Mouse (Mus musculus) spleen, adult 2 months (tissue): Measurements from ENCODE around the gene Psmc3. TPM values are rescaled to one million over a fixed set of nuclear protein-coding genes. Genes with fewer than 3 reads are reported as not detected.
"Not testable (repeated sequence)": the region's sequence is repeated elsewhere in the genome, so short reads cannot be mapped to it uniquely, and the experiment has no call there.

ENCODE experiments used
- DNase-seq, 2 experiments: peaks; one replicate each; pipeline versions ENCODE4 v3.0.0 to v3.0.0-alpha.2; 2012 to 2021; ENCODE audit warnings: low spot score in 2 of 2, low read depth in 1 of 2
- H3K27ac ChIP-seq: fragments of 200-500 bp; 2 replicates; pipeline ENCODE4 v1.5.1; 2012; ENCODE audit warnings: low read length, inconsistent platforms; ENCODE audit not compliant: insufficient read depth
- H3K27me3 ChIP-seq: fragments of 200-500 bp; 2 replicates; pipeline ENCODE4 v1.6.1; 2012; ENCODE audit warnings: mild to moderate bottlenecking, moderate library complexity, low read length, inconsistent platforms; ENCODE audit not compliant: control insufficient read depth, insufficient read depth
- H3K36me3 ChIP-seq: fragments of 200-500 bp; 2 replicates; pipeline ENCODE4 v1.6.1; 2012; ENCODE audit warnings: mild to moderate bottlenecking, low read length, inconsistent platforms; ENCODE audit not compliant: control insufficient read depth, insufficient read depth
- H3K4me1 ChIP-seq: fragments of 200-500 bp; 2 replicates; pipeline ENCODE4 v1.6.1; 2011; ENCODE audit warnings: inconsistent platforms; ENCODE audit not compliant: control insufficient read depth, insufficient read depth, insufficient read length
- H3K4me3 ChIP-seq: fragments of 200-500 bp; 2 replicates; pipeline ENCODE4 v1.5.1; 2011; ENCODE audit warnings: mild to moderate bottlenecking, inconsistent platforms; ENCODE audit not compliant: insufficient read depth, insufficient read length; ENCODE audit errors: extremely low read depth
- CTCF ChIP-seq: fragments of 200-500 bp; IDR thresholded peaks from 2 replicates; pipeline ENCODE4 v1.5.1; 2011; ENCODE audit warnings: mild to moderate bottlenecking, inconsistent platforms; ENCODE audit not compliant: insufficient read depth, insufficient read length, insufficient replicate concordance; ENCODE audit errors: extremely low read depth
- POLR2A ChIP-seq: fragments of 200-500 bp; IDR thresholded peaks from 2 replicates; pipeline ENCODE4 v1.6.1; 2011; ENCODE audit warnings: low read depth, low read length, inconsistent platforms
- WGBS: fragments of 180-500 bp; shearing (Covaris S2); methylation state at CpG from one replicate; pipeline ENCODE4 v1.1.7; 2018; 5-methylcytosine and 5-hydroxymethylcytosine counted together
- polyA plus RNA-seq: library from polyadenylated mRNA; depleted of rRNA; stranded (reverse); fragments of >200 nt; gene quantifications from 2 replicates; pipeline ENCODE4 v1.2.3, GENCODE M21; 2012; rRNA removed

The Psmc3 gene
- polyA plus RNA-seq, 1 experiment = 37.0 TPM

DNA sequence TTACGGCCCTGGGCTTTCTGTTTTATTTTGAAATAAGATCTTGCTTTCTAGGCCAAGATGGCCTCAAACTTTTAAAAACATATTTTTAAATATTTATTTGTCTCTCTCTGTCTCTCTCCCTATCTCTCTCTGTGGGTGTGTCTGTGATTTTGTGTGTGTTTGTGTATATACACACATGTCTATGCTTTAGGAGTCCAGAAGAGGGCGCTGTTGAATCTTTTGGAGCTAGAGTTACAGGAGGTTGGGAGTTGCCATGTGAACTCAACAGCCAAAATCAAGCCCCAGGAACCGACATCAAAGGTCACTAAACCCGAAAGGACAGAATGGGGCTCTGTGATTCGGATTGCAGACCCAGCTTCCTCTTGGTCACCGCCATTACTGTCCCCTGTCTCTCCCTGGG, 56.6 kb downstream of the Psmc3 start:
- 89% methylated on average over 6 of the region's 6 CpGs for WGBS

GRCm38 (mm10) chr2:91111832-91112231, 58.0 kb downstream of the Psmc3 start:
- not testable (repeated sequence) for DNase-seq, H3K27ac ChIP-seq, H3K4me3 ChIP-seq, H3K4me1 ChIP-seq, H3K27me3 ChIP-seq
- WGBS = 92% methylated on average over 3 of the region's 3 CpGs
- H3K36me3 ChIP-seq = peaks cover 30% of the 10 kb centered on the region

More for the DNA sequence above, 56.6 kb downstream of the Psmc3 start:
- no peak for TF ChIP-seq POLR2A
- TF ChIP-seq CTCF = no peak
- no peak overlapping the region for H3K4me3 ChIP-seq
- DNase-seq = no peak
- H3K4me1 ChIP-seq = no peaks in the 10 kb centered on the region
- H3K27me3 ChIP-seq = no peaks in the 10 kb centered on the region
- peaks cover 27% of the 10 kb centered on the region for H3K36me3 ChIP-seq
- H3K27ac ChIP-seq = no peak overlapping the region

DNA sequence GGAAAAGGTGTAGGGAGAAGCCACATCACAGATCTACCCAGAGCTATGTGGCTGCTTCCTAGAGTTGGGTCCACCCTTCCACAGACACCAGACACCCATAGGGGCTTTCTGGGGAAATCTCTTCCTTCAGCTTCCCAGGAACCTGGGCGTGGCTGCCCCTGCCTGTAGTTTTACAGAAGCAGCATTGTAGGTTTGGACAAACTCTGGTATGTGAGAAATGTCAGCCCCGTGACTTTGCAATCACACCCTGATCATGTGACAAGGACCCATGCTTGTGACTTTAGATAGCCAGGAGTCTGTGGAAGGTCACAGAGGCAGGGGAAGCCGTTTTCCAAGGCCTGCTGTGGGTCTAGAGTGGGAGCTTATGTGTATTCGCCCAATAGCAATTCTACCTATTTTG, 58.7 kb downstream of the Psmc3 start:
- peaks cover 30% of the 10 kb centered on the region for H3K36me3 ChIP-seq
- H3K4me1 ChIP-seq = no peaks in the 10 kb centered on the region
- WGBS = 78% methylated on average over 4 of the region's 4 CpGs
- TF ChIP-seq POLR2A (no peak), CTCF (no peak)
- H3K27me3 ChIP-seq = no peaks in the 10 kb centered on the region
- H3K4me3 ChIP-seq = no peak overlapping the region
- no peak for DNase-seq
- H3K27ac ChIP-seq = no peak overlapping the region

DNA sequence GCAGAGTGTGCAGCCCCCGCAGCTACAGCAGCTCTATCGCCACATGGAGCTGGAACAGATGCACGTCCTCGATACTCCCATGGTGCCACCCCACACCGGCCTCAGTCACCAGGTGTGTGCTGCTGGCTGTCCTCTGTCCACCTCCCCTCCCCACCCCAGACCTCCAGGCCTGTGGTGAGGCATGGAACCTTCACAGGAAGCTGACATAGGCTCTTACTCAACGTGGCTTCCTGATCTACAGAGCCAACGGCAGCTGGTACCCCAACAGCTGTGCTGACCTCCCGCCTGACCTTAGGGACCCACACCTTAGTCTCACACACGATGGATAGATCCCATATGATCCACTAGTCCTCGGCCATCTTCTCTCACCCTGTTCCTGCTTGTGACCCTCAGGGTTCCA, 59.5 kb downstream of the Psmc3 start:
- H3K4me1 ChIP-seq = no peaks in the 10 kb centered on the region
- WGBS = 47% methylated on average over 10 of the region's 10 CpGs
- no peak overlapping the region for H3K4me3 ChIP-seq
- DNase-seq = no peak
- H3K27ac ChIP-seq = no peak overlapping the region
- H3K36me3 ChIP-seq = peaks cover 30% of the 10 kb centered on the region
- no peaks in the 10 kb centered on the region for H3K27me3 ChIP-seq
- TF ChIP-seq POLR2A = no peak
- no peak for TF ChIP-seq CTCF

- no peak overlapping the region for H3K4me3 ChIP-seq
- DNase-seq = no peak
- H3K27me3 ChIP-seq = no peaks in the 10 kb centered on the region
- 85% methylated on average over 6 of the region's 6 CpGs for WGBS
- H3K4me1 ChIP-seq = no peaks in the 10 kb centered on the region
- no peak overlapping the region for H3K27ac ChIP-seq
- no peak for TF ChIP-seq POLR2A
- TF ChIP-seq CTCF = no peak
- peaks cover 30% of the 10 kb centered on the region for H3K36me3 ChIP-seq
These were observed 60.0 kb downstream of the Psmc3 start for GRCm38 (mm10) chr2:91113852-91114251.

DNA sequence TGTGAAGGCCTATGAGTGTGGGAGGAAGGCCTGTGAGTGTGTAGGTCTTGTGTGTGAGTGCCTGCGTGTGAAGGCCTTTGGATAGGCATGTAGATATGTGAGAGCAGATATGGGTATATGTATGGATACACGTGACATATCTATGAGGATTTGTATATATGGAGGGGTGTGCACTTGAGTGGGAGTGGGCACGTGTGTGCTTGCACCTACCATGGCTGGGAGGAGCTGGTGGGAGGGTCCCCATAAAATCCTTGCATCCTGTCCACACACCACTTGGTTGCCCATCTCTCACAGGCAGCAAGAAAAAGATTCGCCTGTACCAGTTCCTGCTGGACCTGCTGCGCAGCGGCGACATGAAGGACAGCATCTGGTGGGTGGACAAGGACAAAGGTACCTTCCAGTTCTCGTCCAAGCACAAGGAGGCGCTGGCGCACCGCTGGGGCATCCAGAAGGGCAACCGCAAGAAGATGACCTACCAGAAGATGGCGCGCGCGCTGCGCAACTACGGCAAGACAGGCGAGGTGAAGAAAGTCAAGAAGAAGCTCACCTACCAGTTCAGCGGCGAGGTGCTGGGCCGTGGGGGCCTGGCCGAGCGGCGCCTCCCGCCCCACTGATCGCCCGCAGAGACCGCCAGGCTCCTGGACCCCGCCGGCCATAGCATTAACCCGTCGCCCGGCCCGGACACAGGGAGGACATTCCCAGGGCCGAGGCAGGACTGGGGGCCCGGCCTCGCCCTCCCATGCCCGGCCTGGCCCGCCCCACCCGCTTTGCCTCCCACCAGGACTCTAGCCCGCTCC, 61.2 kb downstream of the Psmc3 start:
- H3K4me1 ChIP-seq = no peaks in the 10 kb centered on the region
- WGBS = 82% methylated on average over 42 of the region's 42 CpGs
- peak in 1 of 2 experiments; percentile 48 for DNase-seq

GRCm38 (mm10) chr2:91115578-91115970, 61.8 kb downstream of the Psmc3 start:
- 92% methylated on average over 12 of the region's 12 CpGs for WGBS
- Histone ChIP-seq H3K36me3 (peaks cover 23% of the 10 kb centered on the region), H3K27me3 (no peaks in the 10 kb centered on the region), H3K4me1 (no peaks in the 10 kb centered on the region), H3K27ac (no peak overlapping the region), H3K4me3 (no peak overlapping the region)
- TF ChIP-seq CTCF (no peak), POLR2A (no peak)
- no peak for DNase-seq

More for the DNA sequence above, 61.2 kb downstream of the Psmc3 start:
- peak; percentile 52; the same call in 1 of the 2 replicates for TF ChIP-seq CTCF
- no peak for TF ChIP-seq POLR2A
- Histone ChIP-seq H3K4me3 (no peak overlapping the region), H3K27ac (no peak overlapping the region), H3K27me3 (no peaks in the 10 kb centered on the region), H3K36me3 (peaks cover 26% of the 10 kb centered on the region)

Other genes starting within 250 kb of the Psmc3 start
- 18.5 and 21.4 TPM in 2 replicates for gene Mtch2, start 206.9 kb upstream of the Psmc3 start, polyA plus RNA-seq
- 1.7 and 2.7 TPM in 2 replicates for gene C1qtnf4, start 168.1 kb upstream of the Psmc3 start, polyA plus RNA-seq
- 11.8 and 12.1 TPM in 2 replicates for gene Kbtbd4, start 149.3 kb upstream of the Psmc3 start, polyA plus RNA-seq
- gene Ndufs3, start 149.2 kb upstream of the Psmc3 start, polyA plus RNA-seq = 54.7 and 59.7 TPM in 2 replicates
- 35.3 TPM in 2 replicates for gene Celf1, start 113.6 kb upstream of the Psmc3 start, polyA plus RNA-seq
- 1.3 and 1.6 TPM in 2 replicates for gene Rapsn, start 18.4 kb upstream of the Psmc3 start, polyA plus RNA-seq
- gene Slc39a13, start 16.4 kb downstream of the Psmc3 start, polyA plus RNA-seq = 31.3 and 35.6 TPM in 2 replicates
- gene Spi1, start 28.4 kb downstream of the Psmc3 start, polyA plus RNA-seq = 199 and 220 TPM in 2 replicates
- 0.31 and 0.50 TPM in 2 replicates for gene Mybpc3, start 64.1 kb downstream of the Psmc3 start, polyA plus RNA-seq
- 34.4 and 37.3 TPM in 2 replicates for gene Madd, start 129.8 kb downstream of the Psmc3 start, polyA plus RNA-seq
- gene Nr1h3, start 148.8 kb downstream of the Psmc3 start, polyA plus RNA-seq = 74.4 and 90.0 TPM in 2 replicates
- gene Acp2, start 148.9 kb downstream of the Psmc3 start, polyA plus RNA-seq = 21.4 and 24.6 TPM in 2 replicates
- 16.2 and 18.3 TPM in 2 replicates for gene Ddb2, start 183.0 kb downstream of the Psmc3 start, polyA plus RNA-seq
- 2.2 and 3.8 TPM in 2 replicates for gene Pacsin3, start 201.9 kb downstream of the Psmc3 start, polyA plus RNA-seq
- gene Arfgap2, start 211.0 kb downstream of the Psmc3 start, polyA plus RNA-seq = 32.0 and 32.7 TPM in 2 replicates